Mouse (Mus musculus): Measurements from ENCODE around the gene Tmsb15a.

DNA sequence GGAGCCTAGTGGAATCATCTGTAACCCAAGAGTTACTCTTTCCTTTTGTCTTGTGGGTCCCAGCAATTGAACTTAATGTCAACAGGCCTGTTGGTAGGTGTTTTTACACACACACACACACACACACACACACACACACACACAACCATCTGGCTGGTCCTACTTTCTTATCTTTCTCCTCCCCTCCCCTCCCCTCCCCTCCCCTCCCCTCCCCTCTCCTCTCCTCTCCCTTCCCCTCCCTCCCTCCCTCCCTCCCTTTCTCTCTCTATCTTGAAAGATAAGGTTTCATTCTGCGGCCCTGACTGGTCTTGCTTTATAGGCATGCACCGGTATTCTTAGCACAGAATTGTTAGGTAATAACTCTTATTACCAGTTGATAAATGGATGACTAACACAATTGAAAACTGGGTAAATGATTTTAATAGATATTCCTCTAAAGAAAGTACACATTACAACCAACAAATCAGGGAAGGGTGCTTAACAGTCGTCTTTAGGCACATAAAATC lies 43.0 kb upstream of the Tmsb15a start:
- TF ChIP-seq CTCF (IDR thresholded peaks at IDR 0.05; ENCODE audit: extremely low read depth, insufficient read depth, insufficient read length, insufficient replicate concordance), result no peak
- TF ChIP-seq POLR2A (IDR thresholded peaks at IDR 0.05; ENCODE audit: low read depth, low read length), result no peak

Data from spleen, adult 2 months (tissue).